9 mouse cellular contexts compared by ENCODE assay signal in the genomic region with DNA sequence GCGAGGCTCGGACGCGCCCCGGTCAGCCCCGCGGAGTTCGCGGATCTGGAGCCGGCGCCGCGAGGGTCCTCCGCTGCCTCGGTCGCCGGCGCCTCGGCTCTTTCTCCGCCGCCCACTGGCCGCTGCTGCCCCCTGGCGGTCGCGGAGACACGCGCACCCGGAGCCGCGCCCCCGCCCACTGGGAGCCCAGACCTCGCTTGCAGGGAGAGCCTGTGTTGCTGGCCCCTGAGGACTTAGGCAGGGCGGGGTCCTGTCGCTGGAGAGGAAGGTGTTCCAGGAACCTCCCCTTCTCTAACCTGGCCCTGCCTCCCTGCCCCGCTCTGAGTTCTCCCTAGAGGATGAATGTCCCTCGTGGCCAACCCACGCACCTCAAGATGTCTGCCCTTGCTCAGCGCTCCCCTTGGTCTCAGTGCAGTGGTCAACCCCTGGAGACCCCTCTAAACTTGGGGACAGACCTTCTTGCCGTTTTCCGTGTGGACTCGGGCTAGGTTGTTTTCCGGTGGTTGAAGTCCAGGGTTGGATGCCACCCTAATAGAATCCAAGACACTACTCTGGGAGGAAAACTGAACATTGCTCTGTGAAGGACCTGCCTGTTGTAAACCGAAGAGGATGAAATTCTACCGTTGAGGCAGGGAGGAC. TPM values are rescaled to one million over a fixed set of nuclear protein-coding genes. Genes with fewer than 3 reads are reported as not detected.
DNase-seq lines count a peak whose midpoint lies in the region; ATAC-seq and TF ChIP-seq lines count a peak whose summit lies in the region.
"Had no signal": no experiment of that assay in that cellular context is flagged by ENCODE, and none has a peak within 500 bp of the region (broad histone marks: within the 10 kb centered on the region; RNA-seq: fewer than 3 reads in every experiment).

No protein-coding gene starts in this region.

- peak; percentile 91 to 92 for DNase-seq in adrenal gland, adult 18-20 months (ENCODE audit: low spot score in 2 of 2)
- peak; percentile 81 for DNase-seq in embryo, embryonic 10 days (ENCODE audit: low spot score)
- DNase-seq in gastrocnemius, postnatal 10 days = peak; percentile 93
- DNase-seq in hindbrain, postnatal 0 days (ENCODE audit: low spot score) = peak; percentile 89
- peak; percentile 38 to 82 for DNase-seq in left cerebral cortex, adult 8-10 months (ENCODE audit: low spot score in 2 of 2)
- peak; percentile 72 for DNase-seq in retina, postnatal 7 days (ENCODE audit: low read depth, low spot score)
- peak; percentile 91 for DNase-seq in thymus, postnatal 4 days

- no peaks in the 10 kb centered on the region for H3K27me3 ChIP-seq in hindbrain, postnatal 0 days (ENCODE audit: insufficient read depth, low read length)

- 12% methylated on average over 40 of the region's 44 CpGs for WGBS in hindbrain, postnatal 0 days

- peak overlapping the region; percentile 72 for H3K4me2 ChIP-seq in hindbrain, postnatal 0 days (ENCODE audit: low read depth, low read length)

- no peaks in the 10 kb centered on the region for H3K9me3 ChIP-seq in hindbrain, postnatal 0 days (ENCODE audit: low read length)

- H3K27ac ChIP-seq in hindbrain, postnatal 0 days = peak overlapping the region; percentile 90
- H3K27ac ChIP-seq: macrophage had no signal

- peak; percentile 55 for TF ChIP-seq CTCF in hindbrain, postnatal 0 days (IDR thresholded peaks at IDR 0.05; ENCODE audit: low read depth)

- peak overlapping the region; percentile 85 for H3K4me3 ChIP-seq in hindbrain, postnatal 0 days (ENCODE audit: low read length)

- H3K4me1 ChIP-seq in hindbrain, postnatal 0 days (ENCODE audit: insufficient read depth, low read length) = peaks cover 5% of the 10 kb centered on the region

- peak overlapping the region; percentile 90 for H3K9ac ChIP-seq in hindbrain, postnatal 0 days (replicated peaks; ENCODE audit: low read length)

- peak; percentile 80 for ATAC-seq in hindbrain, postnatal 0 days
- ATAC-seq in megakaryocyte, adult 5-6 weeks (ENCODE audit: poor library complexity, severe bottlenecking) = peak; percentile 81

- H3K36me3 ChIP-seq in hindbrain, postnatal 0 days (ENCODE audit: insufficient read depth, low read length) = no peaks in the 10 kb centered on the region

RNA-seq across cellular contexts. Expression of gene Srgap1, which starts 0.7 kb away (rescaled TPM):
- total RNA-seq in adrenal gland, adult 18-20 months (2021) = 1 to 10 TPM; 1.3 to 1.5 TPM
- total RNA-seq in gastrocnemius, postnatal 10 days (2021) = 1 to 10 TPM; 4.3 to 7.7 TPM
- total RNA-seq in hindbrain, postnatal 0 days (2014; rRNA removed) = 18.8 and 27.9 TPM in 2 replicates
- 24.4 TPM in 2 replicates for polyA plus RNA-seq in hindbrain, postnatal 0 days (2015; fragmentation: Nextera tagmentation; extraction: Ambion mirVana)
- 10 to 100 TPM; 10.9 to 14.3 (median 13.1) TPM for total RNA-seq in left cerebral cortex, adult 8-10 months (2022)
- 0.07 and 0.18 TPM in 2 replicates for total RNA-seq in megakaryocyte, adult 5-6 weeks (2015)
- total RNA-seq in megakaryocyte, adult 5-6 weeks (2017) = 0.07 and 1.1 TPM in 2 replicates

RNA-seq across cellular contexts. Expression of gene Rxylt1, which starts 49.3 kb away (rescaled TPM):
- total RNA-seq in adrenal gland, adult 18-20 months (2021) = 10 to 100 TPM; 36.6 to 37.1 TPM
- 10 to 100 TPM; 39.4 to 42.5 TPM for total RNA-seq in gastrocnemius, postnatal 10 days (2021)
- 13.9 and 17.0 TPM in 2 replicates for total RNA-seq in hindbrain, postnatal 0 days (2014; rRNA removed)
- 57.6 and 59.8 TPM in 2 replicates for polyA plus RNA-seq in hindbrain, postnatal 0 days (2015; fragmentation: Nextera tagmentation; extraction: Ambion mirVana)
- 10 to 100 TPM; 33.6 to 39.3 (median 34.5) TPM for total RNA-seq in left cerebral cortex, adult 8-10 months (2022)
- total RNA-seq in megakaryocyte, adult 5-6 weeks (2015) = 19.9 and 24.9 TPM in 2 replicates
- 19.4 and 43.1 TPM in 2 replicates for total RNA-seq in megakaryocyte, adult 5-6 weeks (2017)

Comparison
In these comparisons a context has a peak if more than half of its experiments do, and no peak if none do; other contexts are left out.
1. Peak in every context shown above with its lines: DNase-seq, ATAC-seq, H3K4me3 ChIP-seq and H3K27ac ChIP-seq.